Mouse (Mus musculus) neutrophil, adult 5-6 weeks (primary cell): ENCODE results near the gene Ptgr1. TPM values are rescaled to one million over a fixed set of nuclear protein-coding genes. Genes with fewer than 3 reads are reported as not detected.

Experiments
- ATAC-seq: fragments of 151-379, 151-347 bp; 2 replicates; pipeline ENCODE4 v1.8.0; 2017; ENCODE audit warnings: mild to moderate bottlenecking, moderate TSS enrichment; ENCODE audit not compliant: insufficient number of reproducible peaks, poor library complexity, low FRiP score, severe bottlenecking; ENCODE audit errors: extremely low read depth
- total RNA-seq: library from RNA; stranded (forward); fragments of 200-1000 nt; gene quantifications from 2 replicates; pipeline ENCODE4 v1.2.3, GENCODE M21; 2017

Ptgr1 gene
- total RNA-seq, 1 experiment from 2014 or later: 0.47 TPM

- no peak for ATAC-seq
These were observed 7.8 kb upstream of the Ptgr1 start, which contains the start of gene Dnajc25 for GRCm38 (mm10) chr4:58994762-58995161. TSS of gene Dnajc25 (plus strand) at chr4:58995062.

- no peak for ATAC-seq
These were observed 5.3 kb upstream of the Ptgr1 start for GRCm38 (mm10) chr4:58992195-58992594.

GRCm38 (mm10) chr4:58990609-58991434, 3.9 kb upstream of the Ptgr1 start:
- ATAC-seq: no peak

GRCm38 (mm10) chr4:58989303-58989898, 2.5 kb upstream of the Ptgr1 start:
- ATAC-seq: no peak

- peak; percentile 58 for ATAC-seq
These were observed 1.7 kb downstream of the Ptgr1 start for GRCm38 (mm10) chr4:58985157-58985648.

- ATAC-seq: no peak
These were observed 4.1 kb downstream of the Ptgr1 start for GRCm38 (mm10) chr4:58982806-58983205.

- ATAC-seq: no peak
These were observed 5.5 kb downstream of the Ptgr1 start for GRCm38 (mm10) chr4:58981421-58981820.

GRCm38 (mm10) chr4:58975711-58976110, 11.2 kb downstream of the Ptgr1 start:
- ATAC-seq: no peak

- ATAC-seq: no peak
These were observed 16.2 kb downstream of the Ptgr1 start for GRCm38 (mm10) chr4:58970678-58971077.

GRCm38 (mm10) chr4:58965136-58965535, 21.8 kb downstream of the Ptgr1 start:
- ATAC-seq: no peak

- no peak for ATAC-seq
These were observed 23.6 kb downstream of the Ptgr1 start for GRCm38 (mm10) chr4:58963271-58963670.

- no peak for ATAC-seq
These were observed 25.2 kb downstream of the Ptgr1 start for GRCm38 (mm10) chr4:58961719-58962118.

GRCm38 (mm10) chr4:58952630-58953029, 34.3 kb downstream of the Ptgr1 start:
- ATAC-seq: no peak

GRCm38 (mm10) chr4:58948391-58948790, 38.5 kb downstream of the Ptgr1 start:
- ATAC-seq: no peak

GRCm38 (mm10) chr4:58944695-58945094, 42.2 kb downstream of the Ptgr1 start:
- ATAC-seq: no peak

- no peak for ATAC-seq
These were observed 42.7 kb downstream of the Ptgr1 start for GRCm38 (mm10) chr4:58944206-58944553.

- peak; percentile 27; the same call in 1 of the 2 replicates for ATAC-seq
These were observed 43.3 kb downstream of the Ptgr1 start, which contains the start of gene Zkscan16 for GRCm38 (mm10) chr4:58943420-58944205. TSS of gene Zkscan16 (plus strand) at chr4:58943628.

- ATAC-seq: no peak
These were observed 44.0 kb downstream of the Ptgr1 start for GRCm38 (mm10) chr4:58942942-58943341.

- ATAC-seq: peak; percentile 68
These were observed 45.3 kb downstream of the Ptgr1 start for GRCm38 (mm10) chr4:58941638-58942037.
